Mouse (Mus musculus) heart, adult 2 months (tissue): ENCODE results near the gene Slc39a11.

Experiments
- CTCF ChIP-seq: fragments of 200-600 bp; IDR thresholded peaks from 2 replicates; pipeline ENCODE4 v1.8.1; 2022; ENCODE audit warnings: antibody characterized with exemption, mild to moderate bottlenecking, moderate library complexity
- POLR2A ChIP-seq: fragments of 200-500 bp; IDR thresholded peaks from 2 replicates; pipeline ENCODE4 v1.6.1; 2011; ENCODE audit warnings: mild to moderate bottlenecking, low read depth, low read length, control low read depth; ENCODE audit not compliant: insufficient read depth

GRCm38 (mm10) chr11:113225748-113226147 is 424.1 kb downstream of the Slc39a11 start:
- TF ChIP-seq POLR2A = no peak
- TF ChIP-seq CTCF = no peak
